Mouse (Mus musculus): ENCODE data around the gene Slc29a4. TPM values are rescaled to one million over a fixed set of nuclear protein-coding genes. Genes with fewer than 3 reads are reported as not detected.

The Slc29a4 gene
- polyA plus RNA-seq, 1 experiment = not detected

- Histone ChIP-seq H3K4me1 (ENCODE audit: control insufficient read depth, insufficient read depth, low read length) (no peaks in the 10 kb centered on the region), H3K27ac (ENCODE audit: insufficient read depth, low read depth, low read length) (no peak overlapping the region), H3K4me3 (ENCODE audit: insufficient read depth, low read length) (no peak overlapping the region)
- TF ChIP-seq CTCF (IDR thresholded peaks at IDR 0.05; ENCODE audit: low read depth, low read length) (no peak), POLR2A (IDR thresholded peaks at IDR 0.05; ENCODE audit: borderline replicate concordance, low read depth, low read length) (no peak)
These were observed 36.0 kb downstream of the Slc29a4 start for GRCm38 (mm10) chr5:142728301-142728700.

- H3K4me3 ChIP-seq (ENCODE audit: insufficient read depth, low read length) = no peak overlapping the region
- TF ChIP-seq POLR2A (IDR thresholded peaks at IDR 0.05; ENCODE audit: borderline replicate concordance, low read depth, low read length) (no peak), CTCF (IDR thresholded peaks at IDR 0.05; ENCODE audit: low read depth, low read length) (no peak)
These were observed 38.0 kb downstream of the Slc29a4 start for GRCm38 (mm10) chr5:142730295-142730694.

DNA sequence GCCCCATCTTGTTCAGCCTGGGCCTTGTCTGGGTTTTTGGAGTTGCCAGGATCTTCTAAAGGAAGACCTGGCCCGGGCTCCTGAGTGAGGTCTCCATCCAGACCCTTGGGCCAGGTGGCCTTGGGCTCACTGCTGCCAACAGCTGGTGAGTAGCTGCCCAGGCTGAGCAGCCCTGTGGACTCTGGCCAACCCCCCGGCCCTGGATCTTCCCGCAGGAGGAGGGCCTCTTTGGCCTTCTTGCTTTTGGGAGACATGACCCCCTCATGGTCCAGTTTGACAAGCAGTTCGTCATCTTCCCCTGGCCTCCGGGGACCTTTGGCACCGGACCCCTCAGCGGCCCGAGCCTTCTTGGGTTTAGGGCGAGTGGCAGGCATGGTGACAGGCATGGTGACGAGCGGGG, 39.6 kb downstream of the Slc29a4 start:
- Histone ChIP-seq H3K4me1 (ENCODE audit: control insufficient read depth, insufficient read depth, low read length) (no peaks in the 10 kb centered on the region), H3K4me3 (ENCODE audit: insufficient read depth, low read length) (no peak overlapping the region), H3K27ac (ENCODE audit: insufficient read depth, low read depth, low read length) (no peak overlapping the region)
- no peak for TF ChIP-seq CTCF (IDR thresholded peaks at IDR 0.05; ENCODE audit: low read depth, low read length)
- TF ChIP-seq POLR2A (IDR thresholded peaks at IDR 0.05; ENCODE audit: borderline replicate concordance, low read depth, low read length) = no peak

More at GRCm38 (mm10) chr5:142730295-142730694, 38.0 kb downstream of the Slc29a4 start:
- Histone ChIP-seq H3K4me1 (ENCODE audit: control insufficient read depth, insufficient read depth, low read length) (no peaks in the 10 kb centered on the region), H3K27ac (ENCODE audit: insufficient read depth, low read depth, low read length) (no peak overlapping the region)

- Histone ChIP-seq H3K4me1 (ENCODE audit: control insufficient read depth, insufficient read depth, low read length) (no peaks in the 10 kb centered on the region), H3K27ac (ENCODE audit: insufficient read depth, low read depth, low read length) (no peak overlapping the region), H3K4me3 (ENCODE audit: insufficient read depth, low read length) (no peak overlapping the region)
- TF ChIP-seq CTCF (IDR thresholded peaks at IDR 0.05; ENCODE audit: low read depth, low read length) = no peak
- no peak for TF ChIP-seq POLR2A (IDR thresholded peaks at IDR 0.05; ENCODE audit: borderline replicate concordance, low read depth, low read length)
These were observed 47.6 kb downstream of the Slc29a4 start for GRCm38 (mm10) chr5:142739941-142740340.

DNA sequence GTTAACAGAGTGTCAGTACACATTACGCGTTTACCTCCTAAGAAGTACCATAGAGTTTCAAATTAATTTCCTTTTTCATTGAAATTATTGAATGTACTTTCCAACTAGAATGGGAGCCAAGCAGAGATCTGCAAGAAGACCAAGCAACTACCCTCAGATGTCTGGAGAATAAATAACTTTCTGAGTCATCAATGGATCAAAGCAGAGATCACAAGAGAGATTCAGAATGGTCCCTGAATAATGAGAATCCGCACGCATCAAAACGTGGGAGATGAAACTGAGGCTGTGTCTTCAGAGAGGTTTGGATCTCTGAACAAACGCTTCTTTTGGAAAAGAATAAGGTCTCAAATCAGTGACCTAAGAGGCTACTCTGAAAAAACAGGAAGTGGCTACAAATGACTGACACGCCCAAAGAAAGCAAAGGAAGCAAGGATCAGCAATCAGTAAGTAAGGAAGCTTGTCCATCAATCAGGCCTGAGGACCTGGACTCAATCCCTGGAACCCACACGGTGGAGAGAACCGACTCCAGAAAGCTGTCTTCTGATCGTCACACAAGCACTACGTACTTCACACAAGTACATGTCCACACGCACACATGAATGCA, 54.8 kb downstream of the Slc29a4 start:
- no peak for TF ChIP-seq POLR2A (IDR thresholded peaks at IDR 0.05; ENCODE audit: borderline replicate concordance, low read depth, low read length)
- no peak for TF ChIP-seq CTCF (IDR thresholded peaks at IDR 0.05; ENCODE audit: low read depth, low read length)
- peaks cover 9% of the 10 kb centered on the region for H3K4me1 ChIP-seq (ENCODE audit: control insufficient read depth, insufficient read depth, low read length)
- H3K27ac ChIP-seq (ENCODE audit: insufficient read depth, low read depth, low read length) = no peak overlapping the region
- no peak overlapping the region for H3K4me3 ChIP-seq (ENCODE audit: insufficient read depth, low read length)

DNA sequence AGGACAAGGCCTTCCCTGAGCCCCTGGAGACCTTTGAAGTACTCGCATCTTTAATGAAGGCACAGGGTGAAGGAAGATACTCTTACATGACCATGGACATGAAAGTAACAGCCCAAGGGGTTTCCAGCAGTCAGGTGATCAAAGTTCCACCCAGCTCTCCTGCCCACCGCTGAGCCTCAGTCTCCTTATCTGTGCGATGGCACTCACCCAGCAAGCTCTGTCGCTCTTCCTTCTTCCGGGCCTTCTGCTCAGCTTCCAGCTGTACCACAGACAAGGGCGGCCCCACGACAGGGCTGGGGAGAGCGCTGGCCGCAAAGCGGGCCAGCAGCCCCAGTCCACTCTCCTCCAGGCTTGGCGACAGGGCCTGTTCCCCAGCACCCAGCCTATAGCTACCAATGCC, 57.9 kb downstream of the Slc29a4 start:
- no peak for TF ChIP-seq CTCF (IDR thresholded peaks at IDR 0.05; ENCODE audit: low read depth, low read length)
- TF ChIP-seq POLR2A (IDR thresholded peaks at IDR 0.05; ENCODE audit: borderline replicate concordance, low read depth, low read length) = no peak
- Histone ChIP-seq H3K27ac (ENCODE audit: insufficient read depth, low read depth, low read length) (no peak overlapping the region), H3K4me1 (ENCODE audit: control insufficient read depth, insufficient read depth, low read length) (peaks cover 9% of the 10 kb centered on the region)

DNA sequence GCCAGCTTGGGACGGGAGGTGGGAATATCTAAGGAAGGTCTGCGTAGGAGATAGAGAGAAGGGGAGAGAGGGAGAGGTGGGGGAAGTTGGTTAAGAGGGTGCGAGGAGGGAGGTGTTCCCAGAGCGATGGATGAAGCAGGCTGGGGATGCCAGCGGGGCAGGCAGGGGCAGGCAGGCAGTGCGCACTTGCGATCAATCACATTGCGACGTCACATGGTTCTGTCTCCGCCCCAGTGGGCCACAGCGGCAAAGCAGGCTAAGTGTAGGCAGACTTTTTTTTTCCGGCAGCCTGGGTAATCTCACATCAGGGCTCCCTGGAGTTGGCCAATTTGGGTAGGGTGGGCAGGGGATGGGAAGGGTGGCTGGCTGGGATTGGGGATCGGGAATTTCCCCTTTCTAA, 59.9 kb downstream of the Slc29a4 start:
- Histone ChIP-seq H3K4me1 (ENCODE audit: control insufficient read depth, insufficient read depth, low read length) (peaks cover 4% of the 10 kb centered on the region), H3K27ac (ENCODE audit: insufficient read depth, low read depth, low read length) (no peak overlapping the region), H3K4me3 (ENCODE audit: insufficient read depth, low read length) (no peak overlapping the region)
- TF ChIP-seq POLR2A (IDR thresholded peaks at IDR 0.05; ENCODE audit: borderline replicate concordance, low read depth, low read length) (no peak), CTCF (IDR thresholded peaks at IDR 0.05; ENCODE audit: low read depth, low read length) (no peak)

More for the DNA sequence above, 57.9 kb downstream of the Slc29a4 start:
- H3K4me3 ChIP-seq (ENCODE audit: insufficient read depth, low read length) = no peak overlapping the region

- Histone ChIP-seq H3K27ac (ENCODE audit: insufficient read depth, low read depth, low read length) (no peak overlapping the region), H3K4me1 (ENCODE audit: control insufficient read depth, insufficient read depth, low read length) (peaks cover 6% of the 10 kb centered on the region), H3K4me3 (ENCODE audit: insufficient read depth, low read length) (no peak overlapping the region)
- no peak for TF ChIP-seq CTCF (IDR thresholded peaks at IDR 0.05; ENCODE audit: low read depth, low read length)
- TF ChIP-seq POLR2A (IDR thresholded peaks at IDR 0.05; ENCODE audit: borderline replicate concordance, low read depth, low read length) = no peak
These were observed 67.5 kb downstream of the Slc29a4 start for GRCm38 (mm10) chr5:142759786-142760185.

DNA sequence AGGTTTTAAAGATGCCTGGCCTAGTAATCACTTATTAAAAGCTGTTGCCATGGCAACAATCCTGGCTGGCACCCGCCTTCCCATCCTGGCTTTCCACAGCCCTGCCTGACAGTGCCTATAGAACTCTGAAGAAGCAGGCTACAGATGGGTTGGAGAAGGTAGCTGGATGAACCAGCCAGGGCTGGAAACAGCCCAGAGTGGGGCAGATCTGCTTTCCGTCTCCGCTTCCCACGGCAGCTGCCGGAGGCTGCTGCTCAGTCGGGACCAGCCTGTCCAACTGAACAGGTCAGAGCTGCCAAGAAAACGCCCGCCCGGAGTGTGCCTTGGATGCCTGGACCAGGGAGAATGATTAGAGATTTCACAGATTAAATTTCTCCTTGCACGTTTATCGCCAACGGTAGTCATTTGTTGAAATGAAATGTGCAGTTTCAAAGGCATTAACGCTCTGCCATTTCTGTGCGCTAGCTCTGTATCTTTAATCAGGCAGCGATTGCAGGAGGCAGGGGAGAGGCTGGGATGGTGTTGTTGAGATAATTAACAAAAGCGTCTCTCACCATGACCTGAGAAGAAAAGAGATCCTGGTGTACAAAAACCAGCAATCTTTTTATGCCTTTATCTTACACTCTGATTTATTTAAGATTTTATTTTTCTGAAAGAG, 69.1 kb downstream of the Slc29a4 start:
- no peak overlapping the region for H3K4me3 ChIP-seq (ENCODE audit: insufficient read depth, low read length)
- H3K27ac ChIP-seq (ENCODE audit: insufficient read depth, low read depth, low read length) = no peak overlapping the region
- peaks cover 6% of the 10 kb centered on the region for H3K4me1 ChIP-seq (ENCODE audit: control insufficient read depth, insufficient read depth, low read length)
- TF ChIP-seq CTCF (IDR thresholded peaks at IDR 0.05; ENCODE audit: low read depth, low read length) (no peak), POLR2A (IDR thresholded peaks at IDR 0.05; ENCODE audit: borderline replicate concordance, low read depth, low read length) (no peak)

DNA sequence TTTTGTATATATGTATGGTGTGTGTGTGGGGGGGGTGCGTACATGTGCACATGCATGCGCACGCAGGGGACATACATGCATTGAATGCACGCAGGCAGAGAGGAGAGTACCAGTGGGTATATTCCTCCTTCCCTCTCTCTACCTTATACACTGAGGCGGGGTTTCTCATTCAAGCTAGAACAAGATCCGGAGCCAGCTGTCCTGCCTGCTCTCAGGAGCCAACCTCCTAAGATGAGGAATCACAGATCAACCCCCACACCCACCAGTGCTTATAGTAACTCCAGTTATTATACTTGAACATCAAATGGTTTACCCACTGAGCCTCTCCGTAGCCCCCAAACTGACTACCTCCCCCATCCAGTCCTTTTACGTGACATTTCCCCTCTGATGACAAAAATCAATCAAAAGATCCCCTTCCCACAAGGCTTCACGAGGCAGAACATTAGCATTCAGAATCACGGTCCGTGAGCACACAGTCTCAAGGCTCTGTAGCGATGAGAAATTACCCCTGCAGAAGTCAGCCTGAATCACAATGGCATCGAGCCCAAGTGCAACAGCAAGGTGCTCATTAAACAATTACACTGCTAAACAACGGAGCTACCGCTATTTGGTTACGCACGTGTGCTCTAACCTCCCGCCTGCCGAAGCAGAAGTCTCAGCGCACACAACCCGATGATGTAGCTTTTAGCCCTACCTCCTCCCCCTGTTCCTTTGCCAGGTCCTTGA, 69.9 kb downstream of the Slc29a4 start:
- TF ChIP-seq CTCF (IDR thresholded peaks at IDR 0.05; ENCODE audit: low read depth, low read length) (no peak), POLR2A (IDR thresholded peaks at IDR 0.05; ENCODE audit: borderline replicate concordance, low read depth, low read length) (no peak)
- Histone ChIP-seq H3K4me1 (ENCODE audit: control insufficient read depth, insufficient read depth, low read length) (peaks cover 6% of the 10 kb centered on the region), H3K4me3 (ENCODE audit: insufficient read depth, low read length) (no peak overlapping the region), H3K27ac (ENCODE audit: insufficient read depth, low read depth, low read length) (no peak overlapping the region)
